Mouse (Mus musculus) midbrain, embryonic 13.5 days (tissue): ENCODE measurements at regions not wholly inside any gene's neighbourhood (a gene's known extent, or its start where the extent isn't known, plus 50 kb on each side); places are given as distances from the start of the nearest gene placed in this dataset.

Source experiments
- ATAC-seq: fragments of 200-750 bp; cut with Nextera tagmentation; 2 replicates; pipeline ENCODE4 v1.8.0; 2017; ENCODE audit warnings: mild to moderate bottlenecking, moderate TSS enrichment, moderate library complexity
- H3K27ac ChIP-seq: fragments of 300-500 bp; sonication (generic); 2 replicates; pipeline ENCODE4 v1.5.1; 2015; ENCODE audit warnings: inconsistent platforms, mild to moderate bottlenecking, moderate library complexity
- H3K27me3 ChIP-seq: fragments of 300-500 bp; sonication (generic); 2 replicates; pipeline ENCODE4 v1.6.1; 2015; ENCODE audit warnings: mild to moderate bottlenecking, inconsistent platforms
- H3K36me3 ChIP-seq: fragments of 300-500 bp; sonication (generic); 2 replicates; pipeline ENCODE4 v1.6.1; 2015; ENCODE audit warnings: mild to moderate bottlenecking, inconsistent platforms
- H3K4me1 ChIP-seq: fragments of 300-500 bp; sonication (generic); replicated peaks from 2 replicates; pipeline ENCODE4 v1.6.1; 2015; ENCODE audit warnings: inconsistent platforms
- H3K4me2 ChIP-seq: fragments of 300-500 bp; sonication (generic); replicated peaks from 2 replicates; pipeline ENCODE4 v1.6.1; 2015; ENCODE audit warnings: moderate library complexity, mild to moderate bottlenecking, inconsistent platforms
- H3K4me3 ChIP-seq: fragments of 300-500 bp; sonication (generic); replicated peaks from 2 replicates; pipeline ENCODE4 v1.5.1; 2015; ENCODE audit warnings: mild to moderate bottlenecking, inconsistent platforms
- H3K9ac ChIP-seq: fragments of 300-500 bp; sonication (generic); replicated peaks from 2 replicates; pipeline ENCODE4 v1.6.1; 2015; ENCODE audit warnings: mild to moderate bottlenecking, inconsistent platforms
- H3K9me3 ChIP-seq: fragments of 300-500 bp; sonication (generic); 2 replicates; pipeline ENCODE4 v1.6.1; 2016; ENCODE audit warnings: mild to moderate bottlenecking, inconsistent platforms
- WGBS: fragments of 180-500 bp; shearing (Covaris S2); methylation state at CpG from one replicate; pipeline ENCODE4 v1.1.7; 2015; 5-methylcytosine and 5-hydroxymethylcytosine counted together

- no peak for ATAC-seq
- no peak overlapping the region for H3K4me2 ChIP-seq
- no peak overlapping the region for H3K4me3 ChIP-seq
- no peaks in the 10 kb centered on the region for H3K27me3 ChIP-seq
- no peaks in the 10 kb centered on the region for H3K4me1 ChIP-seq
- no peaks in the 10 kb centered on the region for H3K9me3 ChIP-seq
- 26% methylated on average over 6 of the region's 6 CpGs for WGBS
- no peaks in the 10 kb centered on the region for H3K36me3 ChIP-seq
- H3K9ac ChIP-seq, result no peak overlapping the region
- no peak overlapping the region for H3K27ac ChIP-seq
These were observed 1126.1 kb downstream of the Pcdh9 start for GRCm38 (mm10) chr14:92764354-92764753.

- no peaks in the 10 kb centered on the region for H3K36me3 ChIP-seq
- no peak overlapping the region for H3K4me2 ChIP-seq
- no peak overlapping the region for H3K4me3 ChIP-seq
- H3K9me3 ChIP-seq, result no peaks in the 10 kb centered on the region
- no peak overlapping the region for H3K27ac ChIP-seq
- ATAC-seq, result no peak
- H3K4me1 ChIP-seq, result no peaks in the 10 kb centered on the region
- WGBS, result 75% methylated on average over 9 of the region's 9 CpGs
- H3K27me3 ChIP-seq, result no peaks in the 10 kb centered on the region
- no peak overlapping the region for H3K9ac ChIP-seq
These were observed 1135.8 kb downstream of the Pcdh9 start for GRCm38 (mm10) chr14:92754676-92755075.

- Histone ChIP-seq H3K4me2 (no peak overlapping the region), H3K36me3 (no peaks in the 10 kb centered on the region), H3K4me3 (no peak overlapping the region), H3K9me3 (no peaks in the 10 kb centered on the region), H3K9ac (no peak overlapping the region), H3K27ac (no peak overlapping the region), H3K27me3 (no peaks in the 10 kb centered on the region), H3K4me1 (no peaks in the 10 kb centered on the region)
- 66% methylated on average over 2 of the region's 2 CpGs for WGBS
- ATAC-seq, result no peak
These were observed 1172.8 kb downstream of the Pcdh9 start for GRCm38 (mm10) chr14:92717666-92718065.

- no peak overlapping the region for H3K27ac ChIP-seq
- no peak for ATAC-seq
- no peaks in the 10 kb centered on the region for H3K36me3 ChIP-seq
- H3K4me1 ChIP-seq, result no peaks in the 10 kb centered on the region
- H3K9me3 ChIP-seq, result no peaks in the 10 kb centered on the region
- 71% methylated on average over 1 of the region's 1 CpGs for WGBS
- no peak overlapping the region for H3K9ac ChIP-seq
- no peak overlapping the region for H3K4me3 ChIP-seq
- no peak overlapping the region for H3K4me2 ChIP-seq
- H3K27me3 ChIP-seq, result no peaks in the 10 kb centered on the region
These were observed 1202.3 kb downstream of the Pcdh9 start for GRCm38 (mm10) chr14:92688151-92688550.

GRCm38 (mm10) chr14:92687106-92687505 lies 1203.4 kb downstream of the Pcdh9 start:
- Histone ChIP-seq H3K4me1 (no peaks in the 10 kb centered on the region), H3K9ac (no peak overlapping the region), H3K27ac (no peak overlapping the region), H3K4me2 (no peak overlapping the region), H3K4me3 (no peak overlapping the region), H3K9me3 (no peaks in the 10 kb centered on the region), H3K27me3 (no peaks in the 10 kb centered on the region), H3K36me3 (no peaks in the 10 kb centered on the region)
- no peak for ATAC-seq
- 68% methylated on average over 1 of the region's 1 CpGs for WGBS

- ATAC-seq, result peak; percentile 37; the same call in 1 of the 2 replicates
- Histone ChIP-seq H3K36me3 (no peaks in the 10 kb centered on the region), H3K4me3 (no peak overlapping the region), H3K9ac (no peak overlapping the region), H3K4me2 (no peak overlapping the region), H3K9me3 (no peaks in the 10 kb centered on the region), H3K27ac (no peak overlapping the region), H3K27me3 (no peaks in the 10 kb centered on the region), H3K4me1 (no peaks in the 10 kb centered on the region)
- WGBS, result 45% methylated on average over 4 of the region's 4 CpGs
These were observed 1211.5 kb downstream of the Pcdh9 start for GRCm38 (mm10) chr14:92678845-92679499.

GRCm38 (mm10) chr14:92674146-92674545 lies 1216.3 kb downstream of the Pcdh9 start:
- 94% methylated on average over 3 of the region's 3 CpGs for WGBS
- ATAC-seq, result no peak
- H3K36me3 ChIP-seq, result no peaks in the 10 kb centered on the region
- H3K27ac ChIP-seq, result no peak overlapping the region
- no peaks in the 10 kb centered on the region for H3K27me3 ChIP-seq
- H3K4me3 ChIP-seq, result no peak overlapping the region
- H3K4me1 ChIP-seq, result no peaks in the 10 kb centered on the region
- H3K9me3 ChIP-seq, result no peaks in the 10 kb centered on the region
- no peak overlapping the region for H3K9ac ChIP-seq
- H3K4me2 ChIP-seq, result no peak overlapping the region
